Mouse (Mus musculus) liver, embryonic 12.5 days (tissue): ENCODE measurements around the gene Flnb. TPM values are rescaled to one million over a fixed set of nuclear protein-coding genes. Genes with fewer than 3 reads are reported as not detected.

ENCODE experiments used
- ATAC-seq: fragments of 200-750 bp; cut with Nextera tagmentation; 2 replicates; pipeline ENCODE4 v1.8.0; 2017; ENCODE audit warnings: moderate number of reproducible peaks, mild to moderate bottlenecking, moderate library complexity
- H3K27ac ChIP-seq: fragments of 300-500 bp; sonication (generic); 2 replicates; pipeline ENCODE4 v1.5.1; 2016; ENCODE audit warnings: mild to moderate bottlenecking
- H3K27me3 ChIP-seq: fragments of 300-500 bp; sonication (generic); replicated peaks from 2 replicates; pipeline ENCODE4 v1.6.1; 2016; ENCODE audit warnings: mild to moderate bottlenecking, moderate library complexity
- H3K36me3 ChIP-seq: fragments of 300-500 bp; sonication (generic); 2 replicates; pipeline ENCODE4 v1.6.1; 2016; ENCODE audit warnings: mild to moderate bottlenecking, moderate library complexity
- H3K4me1 ChIP-seq: fragments of 300-500 bp; sonication (generic); 2 replicates; pipeline ENCODE4 v1.6.1; 2016
- H3K4me2 ChIP-seq: fragments of 300-500 bp; sonication (generic); 2 replicates; pipeline ENCODE4 v1.6.1; 2016; ENCODE audit warnings: mild to moderate bottlenecking, moderate library complexity
- H3K4me3 ChIP-seq: fragments of 300-500 bp; sonication (generic); 2 replicates; pipeline ENCODE4 v1.5.1; 2016; ENCODE audit warnings: mild to moderate bottlenecking, moderate library complexity
- H3K9ac ChIP-seq: fragments of 300-500 bp; sonication (generic); 2 replicates; pipeline ENCODE4 v1.6.1; 2016; ENCODE audit warnings: mild to moderate bottlenecking, moderate library complexity
- H3K9me3 ChIP-seq: fragments of 300-500 bp; sonication (generic); replicated peaks from 2 replicates; pipeline ENCODE4 v1.6.1; 2016; ENCODE audit warnings: mild to moderate bottlenecking, moderate library complexity
- WGBS: fragments of 180-500 bp; shearing (Covaris S2); methylation state at CpG from one replicate; pipeline ENCODE4 v1.1.7; 2016; ENCODE audit not compliant: insufficient replicate concordance; 5-methylcytosine and 5-hydroxymethylcytosine counted together
- polyA plus RNA-seq: library from polyadenylated mRNA; unstranded; fragments of >200 nt; fragmentation: Nextera tagmentation; extraction: Ambion mirVana; gene quantifications from 2 replicates; pipeline ENCODE4 v1.2.1, GENCODE M21; 2016

Flnb gene
- polyA plus RNA-seq, 1 experiment from 2014 or later = 7.4 TPM

DNA sequence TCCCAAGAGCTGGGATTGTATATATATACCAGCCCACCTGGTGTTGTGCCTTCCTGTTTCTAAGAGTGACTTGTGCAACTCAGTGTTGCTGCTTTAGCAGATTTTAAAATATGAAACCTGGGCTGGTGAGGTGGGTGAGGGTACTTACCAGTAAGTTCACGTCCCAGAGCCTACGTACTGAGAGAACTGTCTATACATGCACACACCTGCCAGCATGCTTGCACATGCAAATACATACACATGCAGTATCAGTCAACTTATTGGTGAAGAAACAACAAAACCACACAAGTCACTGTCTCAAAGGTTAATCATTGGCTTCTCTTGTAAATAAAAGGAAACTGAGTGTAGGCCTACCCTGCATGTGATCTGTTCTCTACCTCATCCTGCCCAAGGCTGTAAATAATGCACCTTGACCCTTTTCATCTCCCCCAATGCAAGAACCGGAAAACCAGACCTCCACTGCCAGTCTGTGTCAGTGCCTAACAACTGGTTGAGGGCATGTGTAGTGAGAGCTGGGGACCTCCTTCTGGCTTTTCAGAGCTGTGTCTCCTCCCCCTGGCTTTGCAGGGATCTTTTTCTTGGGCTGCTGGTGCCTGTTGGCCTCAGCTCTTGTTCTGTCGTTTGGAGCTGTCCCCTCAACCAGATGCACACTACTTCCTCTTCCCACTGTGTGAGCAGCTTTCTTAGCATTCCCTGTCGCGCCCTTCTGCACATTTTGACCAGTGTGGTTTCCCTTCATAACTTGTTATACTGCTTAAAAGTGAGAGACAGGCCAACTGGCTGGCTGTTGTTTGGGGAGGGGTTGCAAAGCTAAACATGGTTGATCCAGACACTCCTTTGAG, 100.6 kb downstream of the Flnb start:
- Histone ChIP-seq H3K4me3 (no peak overlapping the region), H3K27ac (peak overlapping the region; percentile 28; the same call in 1 of the 2 replicates), H3K4me2 (no peak overlapping the region), H3K4me1 (peaks cover 11% of the 10 kb centered on the region), H3K27me3 (no peaks in the 10 kb centered on the region), H3K9ac (no peak overlapping the region), H3K9me3 (no peaks in the 10 kb centered on the region), H3K36me3 (peaks cover 64% of the 10 kb centered on the region)
- ATAC-seq = 0 out of 2 replicates have a peak, but pooled peaks have one; percentile 20
- WGBS = 59% methylated on average over 6 of the region's 6 CpGs

DNA sequence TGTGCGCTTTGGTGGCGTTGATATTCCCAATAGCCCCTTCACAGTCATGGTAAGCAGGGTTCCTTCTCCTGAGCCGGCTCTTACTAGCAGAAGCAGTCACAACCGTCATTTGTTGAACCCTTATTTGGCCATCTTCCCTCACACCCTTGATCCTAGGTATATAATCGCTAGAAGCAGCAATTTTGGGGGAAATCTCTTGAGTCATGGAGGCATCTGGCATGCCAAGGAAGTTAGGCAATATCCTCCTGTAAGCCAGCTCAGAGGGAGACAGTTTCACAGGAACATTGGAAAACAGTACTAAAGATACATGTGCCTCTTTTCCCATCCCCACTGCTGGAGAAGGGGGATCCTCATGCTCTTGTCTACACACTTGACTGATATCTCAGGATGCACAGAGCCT, 101.6 kb downstream of the Flnb start:
- no peak overlapping the region for H3K27ac ChIP-seq

DNA sequence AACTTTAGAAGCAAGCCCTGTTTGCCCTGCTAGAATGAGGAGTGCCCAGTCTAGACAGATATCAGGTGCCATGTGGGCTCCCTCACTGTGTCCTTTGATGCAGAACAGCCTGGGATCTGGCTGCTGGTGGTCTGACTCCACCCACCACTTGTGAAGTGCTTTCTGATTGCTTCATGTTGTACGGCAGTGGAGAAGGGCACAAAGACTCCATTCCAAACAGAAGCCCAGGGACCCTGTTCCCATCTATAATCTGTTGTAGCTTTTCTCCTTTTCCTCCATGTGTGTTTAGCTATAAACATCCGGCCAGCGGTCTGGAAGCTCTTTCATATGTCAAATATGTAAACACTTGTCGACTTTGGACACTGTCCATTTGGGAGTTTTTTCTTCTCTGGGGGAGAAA, 102.2 kb downstream of the Flnb start:
- Histone ChIP-seq H3K27me3 (no peaks in the 10 kb centered on the region), H3K4me1 (no peaks in the 10 kb centered on the region; the same call in 1 of the 2 replicates), H3K4me2 (no peak overlapping the region), H3K9ac (no peak overlapping the region), H3K4me3 (no peak overlapping the region), H3K27ac (no peak overlapping the region), H3K9me3 (no peaks in the 10 kb centered on the region), H3K36me3 (peaks cover 75% of the 10 kb centered on the region)
- ATAC-seq = no peak
- WGBS = 69% methylated on average over 4 of the region's 4 CpGs

More for the DNA sequence above, 101.6 kb downstream of the Flnb start:
- no peak overlapping the region for H3K9ac ChIP-seq
- H3K27me3 ChIP-seq = no peaks in the 10 kb centered on the region
- no peak overlapping the region for H3K4me3 ChIP-seq
- peaks cover 5% of the 10 kb centered on the region for H3K4me1 ChIP-seq
- ATAC-seq = no peak
- H3K9me3 ChIP-seq = no peaks in the 10 kb centered on the region
- 56% methylated on average over 5 of the region's 5 CpGs for WGBS
- no peak overlapping the region for H3K4me2 ChIP-seq
- H3K36me3 ChIP-seq = peaks cover 73% of the 10 kb centered on the region

DNA sequence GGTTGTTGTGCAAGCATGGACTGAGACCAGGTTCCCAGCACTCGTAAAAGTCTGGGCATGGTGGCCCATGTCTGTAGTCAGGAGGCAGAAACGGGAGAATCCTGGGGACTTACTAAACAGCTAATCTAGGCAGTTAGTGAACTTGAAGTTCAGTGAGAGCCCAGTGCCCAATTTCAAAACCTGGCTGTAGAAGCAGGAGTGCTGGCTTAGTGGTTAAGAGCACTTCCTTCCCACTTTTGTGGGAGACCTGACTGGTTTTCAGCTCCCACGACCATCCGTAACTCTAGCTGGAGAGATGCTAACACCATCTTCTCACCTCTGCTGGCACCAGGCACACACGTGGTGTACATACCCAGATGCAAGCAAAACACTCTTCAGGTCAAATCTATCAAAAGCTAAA, 103.7 kb downstream of the Flnb start:
- Histone ChIP-seq H3K9ac (no peak overlapping the region), H3K4me2 (no peak overlapping the region), H3K4me1 (no peaks in the 10 kb centered on the region; the same call in 1 of the 2 replicates), H3K9me3 (no peaks in the 10 kb centered on the region), H3K27ac (no peak overlapping the region), H3K36me3 (peaks cover 68% of the 10 kb centered on the region), H3K27me3 (no peaks in the 10 kb centered on the region), H3K4me3 (no peak overlapping the region)
- ATAC-seq = no peak
- 36% methylated on average over 5 of the region's 5 CpGs for WGBS

DNA sequence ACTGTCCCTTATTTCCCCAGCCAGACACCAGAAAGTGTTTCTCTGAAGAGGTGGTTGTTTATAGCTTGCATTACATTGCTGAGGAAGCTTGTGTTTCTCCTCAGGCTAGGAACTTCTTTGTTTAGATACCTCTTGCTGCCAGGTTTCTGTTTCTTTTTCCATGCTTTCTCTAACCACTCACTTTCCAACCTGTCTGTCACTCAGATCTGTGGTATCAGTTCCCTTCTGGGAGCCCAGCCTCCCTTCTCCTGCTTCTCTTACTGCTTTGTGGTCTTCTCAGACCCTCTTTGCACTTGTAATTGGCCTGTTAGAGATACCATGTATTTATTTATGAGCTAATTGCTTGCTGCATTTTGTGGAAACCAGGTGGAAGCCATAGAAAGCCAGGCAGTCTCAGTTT, 105.9 kb downstream of the Flnb start:
- Histone ChIP-seq H3K27ac (no peak overlapping the region), H3K9ac (no peak overlapping the region), H3K9me3 (no peaks in the 10 kb centered on the region), H3K4me3 (no peak overlapping the region), H3K36me3 (peaks cover 63% of the 10 kb centered on the region), H3K4me1 (peaks cover under 1% of the 10 kb centered on the region; the same call in 1 of the 2 replicates), H3K4me2 (no peak overlapping the region), H3K27me3 (no peaks in the 10 kb centered on the region)
- ATAC-seq = no peak

DNA sequence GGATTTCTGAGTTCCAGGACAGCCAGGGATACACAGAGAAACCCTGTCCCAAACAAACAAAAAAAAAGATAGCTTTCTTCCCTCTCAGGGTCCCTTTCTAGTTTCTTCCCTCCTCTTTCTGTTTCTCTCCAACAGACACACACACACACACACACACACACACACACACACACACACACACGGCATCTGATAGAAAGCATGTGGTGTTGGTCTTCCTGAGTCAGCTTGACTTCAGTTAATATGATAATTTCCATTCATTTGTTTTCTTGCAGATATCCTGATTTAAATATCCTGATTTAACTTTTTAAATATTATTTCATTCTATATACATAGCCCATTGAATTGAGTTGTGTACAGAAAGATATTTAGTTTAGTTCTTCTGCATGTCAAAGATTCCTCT, 110.6 kb downstream of the Flnb start:
- WGBS = 28% methylated on average over 1 of the region's 1 CpGs
- peaks cover 68% of the 10 kb centered on the region for H3K36me3 ChIP-seq
- no peak overlapping the region for H3K4me2 ChIP-seq
- H3K9me3 ChIP-seq = no peaks in the 10 kb centered on the region
- H3K27ac ChIP-seq = no peak overlapping the region
- H3K27me3 ChIP-seq = no peaks in the 10 kb centered on the region
- ATAC-seq = no peak
- no peak overlapping the region for H3K9ac ChIP-seq
- H3K4me1 ChIP-seq = peaks cover 21% of the 10 kb centered on the region
- no peak overlapping the region for H3K4me3 ChIP-seq

DNA sequence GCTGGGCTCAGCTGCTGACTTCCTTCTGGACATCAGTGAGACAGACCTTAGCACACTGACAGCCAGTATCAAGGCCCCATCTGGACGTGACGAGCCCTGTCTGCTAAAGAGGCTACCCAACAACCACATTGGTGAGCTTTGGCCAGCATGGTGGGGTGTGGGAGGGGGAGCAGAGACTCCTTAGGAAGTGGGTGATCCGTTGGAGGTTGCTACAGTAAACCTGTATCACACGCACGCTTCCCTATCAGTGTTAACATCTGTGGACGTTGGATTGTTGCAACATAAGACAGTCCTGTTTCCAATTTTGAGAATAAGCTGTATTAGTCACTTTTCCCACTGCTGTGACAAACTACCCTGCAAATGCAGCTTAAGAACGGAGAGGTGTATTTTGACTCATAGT, 111.3 kb downstream of the Flnb start:
- Histone ChIP-seq H3K36me3 (peaks cover 65% of the 10 kb centered on the region), H3K27ac (no peak overlapping the region), H3K4me3 (no peak overlapping the region), H3K27me3 (no peaks in the 10 kb centered on the region), H3K9me3 (no peaks in the 10 kb centered on the region), H3K4me2 (no peak overlapping the region), H3K4me1 (peaks cover 26% of the 10 kb centered on the region), H3K9ac (no peak overlapping the region)
- peak; percentile 36; the same call in 1 of the 2 replicates for ATAC-seq
- 20% methylated on average over 7 of the region's 7 CpGs for WGBS

DNA sequence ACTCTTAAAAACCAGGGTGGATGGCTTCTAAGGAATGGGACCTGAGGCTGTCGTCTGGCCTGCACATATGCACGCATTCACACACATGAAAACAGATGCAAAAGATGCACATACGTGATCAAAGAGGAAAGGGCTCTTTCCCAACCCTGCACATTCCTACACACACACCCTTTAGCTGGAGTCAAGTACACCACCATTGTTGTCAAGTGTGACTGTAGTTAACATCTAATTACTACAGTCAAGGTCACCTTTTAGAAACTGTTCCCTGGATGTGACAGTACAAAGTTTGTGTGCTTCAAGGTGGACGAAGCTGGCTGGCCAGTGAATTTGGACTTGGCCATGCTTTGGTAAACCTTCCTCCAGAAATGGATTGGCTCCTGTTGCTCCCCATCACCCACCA, 114.4 kb downstream of the Flnb start:
- Histone ChIP-seq H3K9ac (no peak overlapping the region), H3K9me3 (no peaks in the 10 kb centered on the region), H3K4me1 (peaks cover 30% of the 10 kb centered on the region), H3K4me2 (no peak overlapping the region), H3K36me3 (peaks cover 54% of the 10 kb centered on the region), H3K4me3 (no peak overlapping the region), H3K27me3 (no peaks in the 10 kb centered on the region), H3K27ac (no peak overlapping the region)
- WGBS = 80% methylated on average over 4 of the region's 4 CpGs
- ATAC-seq = no peak

DNA sequence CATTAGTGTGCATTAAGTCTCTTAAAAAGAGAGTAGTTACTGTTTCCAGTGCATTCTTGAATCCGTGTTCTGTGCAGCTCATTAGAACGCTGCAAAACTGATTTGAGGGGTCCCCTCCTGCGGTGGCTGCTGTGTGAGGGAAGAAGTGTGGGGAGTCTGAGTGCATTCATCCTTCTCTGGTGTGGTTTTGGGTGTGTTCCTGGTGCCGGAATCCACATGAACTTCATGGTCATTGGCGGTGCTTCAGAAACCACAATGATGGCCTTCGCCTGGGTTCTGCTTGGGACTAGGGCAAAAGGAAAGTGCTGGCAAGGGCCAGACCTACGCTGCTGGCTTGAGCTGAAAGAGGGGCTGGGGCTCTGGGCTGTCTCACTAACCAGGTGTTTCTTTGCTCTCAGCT, 116.4 kb downstream of the Flnb start:
- H3K27ac ChIP-seq = no peak overlapping the region
- H3K9me3 ChIP-seq = no peaks in the 10 kb centered on the region
- no peaks in the 10 kb centered on the region for H3K27me3 ChIP-seq
- WGBS = 68% methylated on average over 7 of the region's 7 CpGs
- no peak overlapping the region for H3K4me2 ChIP-seq
- no peak overlapping the region for H3K4me3 ChIP-seq
- no peak for ATAC-seq
- H3K9ac ChIP-seq = no peak overlapping the region
- peaks cover 41% of the 10 kb centered on the region for H3K36me3 ChIP-seq
- H3K4me1 ChIP-seq = peaks cover 24% of the 10 kb centered on the region

DNA sequence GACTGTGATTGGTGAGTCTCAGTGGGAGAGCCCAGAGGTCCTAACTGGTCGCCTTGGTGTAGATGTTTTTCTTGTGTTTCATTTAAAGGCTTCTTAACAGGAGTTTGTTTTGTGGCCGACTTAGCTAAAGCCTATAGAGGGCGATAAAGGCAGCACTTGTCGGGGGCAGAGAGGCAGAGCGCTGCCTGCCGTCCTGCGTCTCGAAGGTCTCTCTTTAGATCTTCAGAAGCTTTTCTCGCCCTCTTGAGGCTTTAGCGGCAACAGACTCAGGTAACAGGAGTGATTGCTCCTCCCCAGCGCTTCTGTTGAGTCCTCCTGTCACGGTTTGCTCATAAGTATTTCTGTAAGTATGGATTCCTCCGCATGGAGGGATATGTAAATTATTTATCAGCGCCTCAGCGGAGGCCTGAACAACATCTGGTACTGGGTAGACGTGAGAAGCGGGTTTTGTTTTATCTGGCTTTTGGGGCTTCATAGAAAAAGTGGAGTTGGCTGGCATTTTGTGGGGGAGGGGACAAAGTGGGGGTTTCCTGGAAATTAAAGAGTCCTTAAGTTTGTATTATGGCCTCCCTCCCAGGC, 119.4 kb downstream of the Flnb start:
- H3K27ac ChIP-seq = no peak overlapping the region

DNA sequence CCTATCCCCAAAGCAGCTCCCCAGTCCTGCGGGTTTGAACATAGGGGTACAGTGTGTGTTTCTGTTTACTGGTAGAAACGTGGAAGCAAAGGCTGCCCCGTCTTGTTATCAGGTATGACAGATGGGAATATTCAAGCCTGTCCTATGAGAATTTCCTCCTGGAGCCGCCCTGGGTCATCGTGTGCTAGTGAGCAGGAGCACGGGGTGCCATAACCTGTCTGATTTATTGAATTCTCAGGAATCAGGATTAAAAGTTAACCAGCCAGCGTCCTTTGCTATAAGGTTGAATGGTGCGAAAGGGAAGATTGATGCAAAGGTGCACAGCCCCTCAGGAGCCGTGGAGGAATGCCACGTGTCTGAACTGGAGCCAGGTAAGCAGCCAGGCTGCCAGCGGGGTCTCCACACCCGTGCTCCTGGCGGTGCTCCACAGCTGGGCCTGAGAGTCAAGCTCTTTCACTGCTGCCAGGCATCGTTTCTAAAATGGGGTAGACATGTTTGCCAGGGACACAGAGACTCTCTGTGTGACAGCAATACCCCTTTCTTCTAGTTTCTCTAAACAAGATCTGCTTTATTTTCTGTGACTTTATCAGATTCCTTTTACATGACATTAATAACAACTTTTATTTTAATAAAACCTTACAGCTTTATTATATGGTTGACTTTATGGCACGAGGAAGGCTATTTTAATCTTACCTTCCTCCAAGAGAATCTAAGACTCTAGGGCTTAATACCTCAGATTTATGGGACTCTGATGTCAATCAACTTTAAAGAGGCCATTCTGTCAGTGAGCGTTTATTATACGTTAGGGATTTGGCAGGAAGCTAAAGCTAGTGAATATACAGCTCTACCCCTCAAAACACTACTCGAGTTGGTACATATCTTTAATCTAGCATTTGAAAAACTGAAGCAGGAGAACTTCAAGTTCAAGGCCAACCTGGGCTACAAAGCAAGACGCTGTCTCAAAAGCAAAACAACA, 121.3 kb downstream of the Flnb start:
- Histone ChIP-seq H3K36me3 (peaks cover 37% of the 10 kb centered on the region), H3K9me3 (no peaks in the 10 kb centered on the region), H3K4me3 (no peak overlapping the region), H3K27ac (no peak overlapping the region), H3K4me1 (peaks cover 10% of the 10 kb centered on the region; the same call in 1 of the 2 replicates), H3K4me2 (no peak overlapping the region), H3K27me3 (no peaks in the 10 kb centered on the region), H3K9ac (no peak overlapping the region)
- 73% methylated on average over 19 of the region's 19 CpGs for WGBS
- ATAC-seq = no peak

More for the DNA sequence above, 119.4 kb downstream of the Flnb start:
- Histone ChIP-seq H3K4me3 (no peak overlapping the region), H3K36me3 (peaks cover 28% of the 10 kb centered on the region), H3K4me1 (peaks cover 19% of the 10 kb centered on the region), H3K9ac (no peak overlapping the region), H3K9me3 (no peaks in the 10 kb centered on the region), H3K27me3 (no peaks in the 10 kb centered on the region), H3K4me2 (no peak overlapping the region)
- ATAC-seq = no peak
- WGBS = 43% methylated on average over 17 of the region's 17 CpGs
